Mouse (Mus musculus): ENCODE measurements around the gene Ccnt2. TPM values are rescaled to one million over a fixed set of nuclear protein-coding genes. Genes with fewer than 3 reads are reported as not detected.

Ccnt2 gene
- polyA plus RNA-seq (2012; rRNA removed) = 46.8 and 50.0 TPM in 2 replicates

GRCm38 (mm10) chr1:127773803-127774500, at the start of gene Ccnt2:
Ccnt2 (plus strand) TSS chr1:127774164.
- Histone ChIP-seq H3K4me1 (replicated peaks; ENCODE audit: control insufficient read depth, insufficient read depth, low read length) (peaks cover 4% of the 10 kb centered on the region), H3K4me3 (ENCODE audit: control insufficient read depth, insufficient read depth, low read length) (peak within 1 kb of the TSS; percentile 80), H3K36me3 (ENCODE audit: control insufficient read depth, insufficient read depth, low read length) (no peaks in the 10 kb centered on the region), H3K27me3 (ENCODE audit: control insufficient read depth, insufficient read depth, low read length) (no peaks in the 10 kb centered on the region), H3K27ac (ENCODE audit: control insufficient read depth, insufficient read depth, low read length) (peak within 1 kb of the TSS; percentile 76)
- TF ChIP-seq CTCF (IDR thresholded peaks at IDR 0.05; ENCODE audit: borderline replicate concordance, control insufficient read depth, extremely low read depth, insufficient read depth, low read length, poor library complexity) (peak; percentile 56; the same call in 1 of the 2 replicates), POLR2A (IDR thresholded peaks at IDR 0.05; ENCODE audit: control insufficient read depth, extremely low read depth, insufficient read depth, low read length, poor library complexity) (peak; percentile 52; the same call in 1 of the 2 replicates)
- WGBS = under 1% methylated on average over 63 of the region's 63 CpGs
- peak; percentile 99 for DNase-seq

- no peak within 1 kb of the TSS for H3K27ac ChIP-seq (ENCODE audit: control insufficient read depth, insufficient read depth, low read length)
- WGBS = 99% methylated on average over 4 of the region's 4 CpGs
- TF ChIP-seq POLR2A (IDR thresholded peaks at IDR 0.05; ENCODE audit: control insufficient read depth, extremely low read depth, insufficient read depth, low read length, poor library complexity) (no peak), CTCF (IDR thresholded peaks at IDR 0.05; ENCODE audit: borderline replicate concordance, control insufficient read depth, extremely low read depth, insufficient read depth, low read length, poor library complexity) (no peak)
Measured at GRCm38 (mm10) chr1:127729096-127729495, 44.9 kb upstream of the Ccnt2 start, which contains the start of gene Acmsd. Acmsd (plus strand) TSS chr1:127729413.

GRCm38 (mm10) chr1:127731086-127731485, 42.9 kb upstream of the Ccnt2 start:
- DNase-seq = no peak
- no peaks in the 10 kb centered on the region for H3K36me3 ChIP-seq (ENCODE audit: control insufficient read depth, insufficient read depth, low read length)
- WGBS = 70% methylated on average over 3 of the region's 3 CpGs
- no peaks in the 10 kb centered on the region for H3K27me3 ChIP-seq (ENCODE audit: control insufficient read depth, insufficient read depth, low read length)
- no peaks in the 10 kb centered on the region for H3K4me1 ChIP-seq (replicated peaks; ENCODE audit: control insufficient read depth, insufficient read depth, low read length)
- H3K4me3 ChIP-seq (ENCODE audit: control insufficient read depth, insufficient read depth, low read length) = no peak overlapping the region
- no peak overlapping the region for H3K27ac ChIP-seq (ENCODE audit: control insufficient read depth, insufficient read depth, low read length)
- no peak for TF ChIP-seq CTCF (IDR thresholded peaks at IDR 0.05; ENCODE audit: borderline replicate concordance, control insufficient read depth, extremely low read depth, insufficient read depth, low read length, poor library complexity)
- TF ChIP-seq POLR2A (IDR thresholded peaks at IDR 0.05; ENCODE audit: control insufficient read depth, extremely low read depth, insufficient read depth, low read length, poor library complexity) = no peak

More at GRCm38 (mm10) chr1:127729096-127729495, 44.9 kb upstream of the Ccnt2 start, which contains the start of gene Acmsd:
- DNase-seq = no peak
- H3K36me3 ChIP-seq (ENCODE audit: control insufficient read depth, insufficient read depth, low read length) = no peaks in the 10 kb centered on the region
- no peaks in the 10 kb centered on the region for H3K27me3 ChIP-seq (ENCODE audit: control insufficient read depth, insufficient read depth, low read length)
- H3K4me3 ChIP-seq (ENCODE audit: control insufficient read depth, insufficient read depth, low read length) = no peak within 1 kb of the TSS
- no peaks in the 10 kb centered on the region for H3K4me1 ChIP-seq (replicated peaks; ENCODE audit: control insufficient read depth, insufficient read depth, low read length)

GRCm38 (mm10) chr1:127732435-127732834, 41.5 kb upstream of the Ccnt2 start:
- no peak for DNase-seq
- TF ChIP-seq CTCF (IDR thresholded peaks at IDR 0.05; ENCODE audit: borderline replicate concordance, control insufficient read depth, extremely low read depth, insufficient read depth, low read length, poor library complexity) (no peak), POLR2A (IDR thresholded peaks at IDR 0.05; ENCODE audit: control insufficient read depth, extremely low read depth, insufficient read depth, low read length, poor library complexity) (no peak)
- 94% methylated on average over 3 of the region's 3 CpGs for WGBS
- Histone ChIP-seq H3K4me1 (replicated peaks; ENCODE audit: control insufficient read depth, insufficient read depth, low read length) (no peaks in the 10 kb centered on the region), H3K4me3 (ENCODE audit: control insufficient read depth, insufficient read depth, low read length) (no peak overlapping the region), H3K36me3 (ENCODE audit: control insufficient read depth, insufficient read depth, low read length) (no peaks in the 10 kb centered on the region), H3K27me3 (ENCODE audit: control insufficient read depth, insufficient read depth, low read length) (no peaks in the 10 kb centered on the region), H3K27ac (ENCODE audit: control insufficient read depth, insufficient read depth, low read length) (no peak overlapping the region)

- TF ChIP-seq CTCF (IDR thresholded peaks at IDR 0.05; ENCODE audit: borderline replicate concordance, control insufficient read depth, extremely low read depth, insufficient read depth, low read length, poor library complexity) (no peak), POLR2A (IDR thresholded peaks at IDR 0.05; ENCODE audit: control insufficient read depth, extremely low read depth, insufficient read depth, low read length, poor library complexity) (no peak)
- WGBS = 58% methylated on average over 3 of the region's 3 CpGs
- Histone ChIP-seq H3K4me1 (replicated peaks; ENCODE audit: control insufficient read depth, insufficient read depth, low read length) (no peaks in the 10 kb centered on the region), H3K36me3 (ENCODE audit: control insufficient read depth, insufficient read depth, low read length) (no peaks in the 10 kb centered on the region), H3K27ac (ENCODE audit: control insufficient read depth, insufficient read depth, low read length) (no peak overlapping the region), H3K4me3 (ENCODE audit: control insufficient read depth, insufficient read depth, low read length) (no peak overlapping the region), H3K27me3 (ENCODE audit: control insufficient read depth, insufficient read depth, low read length) (no peaks in the 10 kb centered on the region)
- no peak for DNase-seq
Measured at GRCm38 (mm10) chr1:127732841-127733240, 41.1 kb upstream of the Ccnt2 start.

GRCm38 (mm10) chr1:127735356-127735755, 38.6 kb upstream of the Ccnt2 start:
- WGBS = 83% methylated on average over 3 of the region's 3 CpGs
- H3K4me3 ChIP-seq (ENCODE audit: control insufficient read depth, insufficient read depth, low read length) = no peak overlapping the region

More at GRCm38 (mm10) chr1:127735356-127735755, 38.6 kb upstream of the Ccnt2 start:
- Histone ChIP-seq H3K4me1 (replicated peaks; ENCODE audit: control insufficient read depth, insufficient read depth, low read length) (no peaks in the 10 kb centered on the region), H3K27ac (ENCODE audit: control insufficient read depth, insufficient read depth, low read length) (no peak overlapping the region), H3K27me3 (ENCODE audit: control insufficient read depth, insufficient read depth, low read length) (no peaks in the 10 kb centered on the region), H3K36me3 (ENCODE audit: control insufficient read depth, insufficient read depth, low read length) (no peaks in the 10 kb centered on the region)
- no peak for TF ChIP-seq POLR2A (IDR thresholded peaks at IDR 0.05; ENCODE audit: control insufficient read depth, extremely low read depth, insufficient read depth, low read length, poor library complexity)
- DNase-seq = no peak
